Mouse (Mus musculus) midbrain, embryonic 13.5 days (tissue): Measurements from ENCODE around the gene Gm5868. TPM values are rescaled to one million over a fixed set of nuclear protein-coding genes. Genes with fewer than 3 reads are reported as not detected.
"Not testable (repeated sequence)": the region's sequence is repeated elsewhere in the genome, so short reads cannot be mapped to it uniquely, and the experiment has no call there.

Experiments
- ATAC-seq: fragments of 200-750 bp; cut with Nextera tagmentation; 2 replicates; pipeline ENCODE4 v1.8.0; 2017; ENCODE audit warnings: mild to moderate bottlenecking, moderate TSS enrichment, moderate library complexity
- H3K27ac ChIP-seq: fragments of 300-500 bp; sonication (generic); 2 replicates; pipeline ENCODE4 v1.5.1; 2015; ENCODE audit warnings: inconsistent platforms, mild to moderate bottlenecking, moderate library complexity
- H3K27me3 ChIP-seq: fragments of 300-500 bp; sonication (generic); 2 replicates; pipeline ENCODE4 v1.6.1; 2015; ENCODE audit warnings: mild to moderate bottlenecking, inconsistent platforms
- H3K36me3 ChIP-seq: fragments of 300-500 bp; sonication (generic); 2 replicates; pipeline ENCODE4 v1.6.1; 2015; ENCODE audit warnings: mild to moderate bottlenecking, inconsistent platforms
- H3K4me1 ChIP-seq: fragments of 300-500 bp; sonication (generic); replicated peaks from 2 replicates; pipeline ENCODE4 v1.6.1; 2015; ENCODE audit warnings: inconsistent platforms
- H3K4me2 ChIP-seq: fragments of 300-500 bp; sonication (generic); replicated peaks from 2 replicates; pipeline ENCODE4 v1.6.1; 2015; ENCODE audit warnings: moderate library complexity, mild to moderate bottlenecking, inconsistent platforms
- H3K4me3 ChIP-seq: fragments of 300-500 bp; sonication (generic); replicated peaks from 2 replicates; pipeline ENCODE4 v1.5.1; 2015; ENCODE audit warnings: mild to moderate bottlenecking, inconsistent platforms
- H3K9ac ChIP-seq: fragments of 300-500 bp; sonication (generic); replicated peaks from 2 replicates; pipeline ENCODE4 v1.6.1; 2015; ENCODE audit warnings: mild to moderate bottlenecking, inconsistent platforms
- H3K9me3 ChIP-seq: fragments of 300-500 bp; sonication (generic); 2 replicates; pipeline ENCODE4 v1.6.1; 2016; ENCODE audit warnings: mild to moderate bottlenecking, inconsistent platforms
- WGBS: fragments of 180-500 bp; shearing (Covaris S2); methylation state at CpG from one replicate; pipeline ENCODE4 v1.1.7; 2015; 5-methylcytosine and 5-hydroxymethylcytosine counted together
- polyA plus RNA-seq: library from polyadenylated mRNA; unstranded; fragments of >200 nt; fragmentation: Nextera tagmentation; extraction: Ambion mirVana; gene quantifications from 2 replicates; pipeline ENCODE4 v1.2.1, GENCODE M21; 2015

Gene Gm5868
- polyA plus RNA-seq: 5.9 and 6.8 TPM in 2 replicates

DNA sequence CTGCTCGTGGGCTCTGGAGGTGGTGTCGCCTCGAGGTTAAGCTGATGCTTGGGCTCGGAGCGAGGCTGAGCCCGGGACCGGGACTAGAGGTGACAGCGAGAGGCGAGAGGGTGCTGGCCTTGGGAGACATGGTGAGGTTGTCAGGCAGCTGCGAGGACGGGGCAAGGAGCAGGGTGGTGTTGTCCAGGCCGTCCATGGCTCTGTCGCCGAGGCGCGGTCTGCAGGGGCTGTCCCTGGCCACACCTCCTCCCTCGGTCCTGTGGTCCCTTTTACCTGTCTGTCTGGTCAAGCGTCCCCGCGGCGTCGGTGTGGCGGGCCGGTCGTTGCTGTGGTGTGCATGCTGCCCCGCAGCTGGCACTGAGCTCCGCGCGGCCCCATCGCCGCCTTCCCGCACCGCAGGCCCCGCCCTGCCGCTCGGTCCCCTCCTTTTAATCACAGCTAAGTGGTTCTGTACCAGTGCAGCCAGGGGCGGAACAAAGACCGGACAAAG lies at the start of gene Gm5868:
Gene Gm5868 (minus strand): TSS at position 360 of the 490 bp plus-strand sequence.
- H3K4me1 ChIP-seq: peaks cover 8% of the 10 kb centered on the region
- 2% methylated on average over 38 of the region's 38 CpGs for WGBS

DNA sequence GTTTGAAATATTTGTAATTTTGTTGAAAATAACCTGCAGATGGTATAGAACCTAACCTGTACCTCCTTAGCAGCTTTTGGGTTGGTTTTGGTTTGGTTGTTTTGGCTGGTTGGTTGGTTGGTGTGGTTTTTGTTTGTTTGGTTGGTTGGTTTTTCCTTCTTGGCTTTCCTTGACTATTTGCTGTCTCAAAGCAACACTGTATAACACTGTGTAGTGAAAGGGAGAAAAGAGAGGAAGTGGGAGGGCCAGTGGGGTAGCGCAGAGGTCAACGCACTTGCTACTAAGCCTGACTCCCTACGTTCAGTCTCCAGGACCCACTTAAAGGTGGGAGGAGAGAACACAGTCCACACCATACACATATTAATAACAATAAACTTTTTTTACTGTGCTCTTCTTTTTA lies 49.2 kb upstream of the Gm5868 start:
- no peak overlapping the region for H3K9ac ChIP-seq
- H3K9me3 ChIP-seq: no peaks in the 10 kb centered on the region
- 94% methylated on average over 3 of the region's 3 CpGs for WGBS
- H3K4me1 ChIP-seq: no peaks in the 10 kb centered on the region
- H3K27ac ChIP-seq: no peak overlapping the region
- no peak overlapping the region for H3K4me2 ChIP-seq
- ATAC-seq: no peak
- H3K27me3 ChIP-seq: no peaks in the 10 kb centered on the region
- no peak overlapping the region for H3K4me3 ChIP-seq
- H3K36me3 ChIP-seq: no peaks in the 10 kb centered on the region

More for the DNA sequence above, at the start of gene Gm5868:
- Histone ChIP-seq H3K36me3 (no peaks in the 10 kb centered on the region), H3K9ac (peak within 1 kb of the TSS; percentile 55), H3K27me3 (peaks cover 13% of the 10 kb centered on the region), H3K9me3 (no peaks in the 10 kb centered on the region), H3K27ac (no peak within 1 kb of the TSS), H3K4me2 (peak within 1 kb of the TSS; percentile 64), H3K4me3 (peak within 1 kb of the TSS; percentile 45)
- peak; percentile 89 for ATAC-seq

DNA sequence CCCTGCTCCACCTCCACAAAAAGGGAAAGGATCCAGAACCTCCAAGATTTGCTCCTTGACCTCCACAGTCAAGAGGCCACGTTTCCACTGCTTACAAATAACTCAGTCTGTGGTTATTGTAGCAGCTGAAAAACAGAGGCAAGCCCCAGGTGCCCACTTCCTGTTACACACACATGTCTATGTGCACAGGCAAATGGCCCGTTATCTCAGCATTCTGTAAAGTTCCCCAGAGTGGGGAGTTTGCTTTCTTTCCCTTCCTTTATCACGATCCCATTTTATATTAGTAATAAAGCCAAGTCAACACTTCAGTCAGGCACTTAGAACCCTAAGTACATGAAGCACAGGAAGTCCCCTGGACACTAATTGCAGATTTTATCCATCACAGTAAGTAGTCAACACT lies 48.8 kb upstream of the Gm5868 start:
- H3K4me1 ChIP-seq: no peaks in the 10 kb centered on the region
- WGBS: 76% methylated on average over 3 of the region's 3 CpGs
- ATAC-seq: no peak

DNA sequence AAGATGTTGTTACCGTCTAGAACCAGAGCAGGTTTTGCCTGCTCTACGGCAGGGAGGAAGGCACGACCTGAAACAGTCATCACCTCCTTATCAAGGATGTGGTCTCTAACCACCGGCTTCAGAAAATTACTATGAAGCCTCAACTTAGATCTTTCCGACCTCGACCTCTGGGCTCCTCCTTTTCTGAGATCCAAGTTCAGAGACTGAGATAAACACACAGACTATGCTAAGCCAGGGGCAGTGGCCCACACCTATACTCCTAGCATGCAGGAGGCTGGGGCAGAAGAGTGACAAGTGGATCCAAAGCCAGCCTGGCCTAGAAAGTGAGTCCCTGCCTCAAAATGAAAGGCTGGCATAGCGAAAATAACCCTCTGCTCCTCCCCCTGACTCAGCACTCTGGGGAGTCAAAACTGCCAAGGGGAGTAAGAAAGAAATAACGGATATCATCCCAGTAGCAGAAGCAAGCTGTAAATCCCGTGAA lies 47.5 kb upstream of the Gm5868 start:
- Histone ChIP-seq H3K27ac (no peak overlapping the region), H3K27me3 (no peaks in the 10 kb centered on the region), H3K9ac (no peak overlapping the region), H3K9me3 (no peaks in the 10 kb centered on the region), H3K4me3 (no peak overlapping the region), H3K4me1 (no peaks in the 10 kb centered on the region), H3K36me3 (no peaks in the 10 kb centered on the region), H3K4me2 (no peak overlapping the region)
- no peak for ATAC-seq
- WGBS: 86% methylated on average over 9 of the region's 9 CpGs

More for the DNA sequence above, 48.8 kb upstream of the Gm5868 start:
- H3K27ac ChIP-seq: no peak overlapping the region
- H3K27me3 ChIP-seq: no peaks in the 10 kb centered on the region
- no peak overlapping the region for H3K9ac ChIP-seq
- no peak overlapping the region for H3K4me3 ChIP-seq
- H3K9me3 ChIP-seq: no peaks in the 10 kb centered on the region
- no peak overlapping the region for H3K4me2 ChIP-seq
- no peaks in the 10 kb centered on the region for H3K36me3 ChIP-seq

DNA sequence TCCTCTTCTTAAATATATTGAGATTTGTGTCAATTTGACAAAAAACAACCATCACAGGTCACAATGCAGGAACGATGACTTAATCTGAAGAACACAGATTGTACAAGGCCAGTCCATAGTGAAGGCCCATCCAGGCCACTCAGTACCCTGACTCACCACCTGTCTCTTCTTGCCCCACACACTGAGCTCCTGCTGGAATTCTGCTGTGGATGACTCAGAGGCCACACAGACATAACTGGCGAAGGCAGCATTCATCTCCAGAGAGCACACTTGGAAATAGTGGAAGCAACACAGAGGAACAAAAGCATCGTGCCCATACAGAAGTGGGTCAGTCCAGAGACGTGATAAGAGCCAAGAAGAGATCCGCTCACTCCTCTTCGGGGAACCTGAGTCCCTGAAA lies 42.7 kb upstream of the Gm5868 start:
- Histone ChIP-seq H3K9me3 (no peaks in the 10 kb centered on the region), H3K4me2 (no peak overlapping the region), H3K27ac (no peak overlapping the region), H3K4me1 (no peaks in the 10 kb centered on the region), H3K27me3 (no peaks in the 10 kb centered on the region), H3K36me3 (no peaks in the 10 kb centered on the region), H3K4me3 (no peak overlapping the region), H3K9ac (no peak overlapping the region)
- 92% methylated on average over 6 of the region's 6 CpGs for WGBS
- no peak for ATAC-seq

DNA sequence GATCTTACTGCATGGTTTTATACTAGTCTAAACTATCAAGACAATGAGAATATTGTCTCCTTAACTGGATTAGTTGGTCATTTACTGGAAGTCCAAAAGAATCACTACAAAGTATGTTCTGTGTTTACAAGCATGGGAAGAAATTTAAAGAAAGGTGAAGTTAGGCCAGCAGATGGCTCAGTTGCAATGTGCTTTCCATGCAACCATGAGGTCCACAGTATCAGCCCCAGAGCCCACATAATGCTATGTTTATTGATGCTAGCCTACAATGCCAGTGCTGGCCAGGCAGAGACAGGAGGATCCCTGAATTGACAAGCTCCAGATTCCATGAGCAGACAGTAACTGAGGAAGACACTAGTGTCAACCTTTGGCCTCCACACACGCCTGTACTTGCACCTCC lies 33.7 kb upstream of the Gm5868 start:
- no peaks in the 10 kb centered on the region for H3K27me3 ChIP-seq
- H3K4me2 ChIP-seq: no peak overlapping the region
- no peaks in the 10 kb centered on the region for H3K36me3 ChIP-seq
- ATAC-seq: no peak
- H3K4me3 ChIP-seq: no peak overlapping the region
- 86% methylated on average over 1 of the region's 1 CpGs for WGBS
- H3K4me1 ChIP-seq: no peaks in the 10 kb centered on the region
- H3K9ac ChIP-seq: no peak overlapping the region
- H3K27ac ChIP-seq: no peak overlapping the region
- H3K9me3 ChIP-seq: no peaks in the 10 kb centered on the region

DNA sequence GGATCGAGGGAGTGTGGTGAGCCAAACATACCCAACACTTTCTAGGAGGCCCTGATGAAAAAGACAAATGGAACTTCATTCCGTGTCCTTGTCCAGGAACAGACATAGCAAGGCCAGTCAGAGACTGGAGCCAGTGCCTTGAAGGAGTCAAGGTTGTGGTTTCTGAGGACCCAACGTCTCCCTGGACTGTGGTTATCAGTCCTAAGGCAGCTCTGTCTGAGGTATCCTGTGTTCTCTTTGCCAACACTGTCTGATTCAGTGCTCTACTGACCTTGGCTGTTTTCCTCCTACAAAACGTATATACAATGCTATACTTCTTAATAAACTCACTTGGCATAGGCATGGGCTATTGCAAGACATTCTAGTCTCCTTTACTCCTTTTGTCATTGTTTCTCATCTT lies 30.1 kb upstream of the Gm5868 start:
- Histone ChIP-seq H3K27me3 (no peaks in the 10 kb centered on the region), H3K4me1 (no peaks in the 10 kb centered on the region), H3K4me2 (no peak overlapping the region), H3K9ac (no peak overlapping the region), H3K27ac (no peak overlapping the region), H3K9me3 (no peaks in the 10 kb centered on the region), H3K36me3 (no peaks in the 10 kb centered on the region), H3K4me3 (no peak overlapping the region)
- no peak for ATAC-seq
- 87% methylated on average over 4 of the region's 4 CpGs for WGBS

DNA sequence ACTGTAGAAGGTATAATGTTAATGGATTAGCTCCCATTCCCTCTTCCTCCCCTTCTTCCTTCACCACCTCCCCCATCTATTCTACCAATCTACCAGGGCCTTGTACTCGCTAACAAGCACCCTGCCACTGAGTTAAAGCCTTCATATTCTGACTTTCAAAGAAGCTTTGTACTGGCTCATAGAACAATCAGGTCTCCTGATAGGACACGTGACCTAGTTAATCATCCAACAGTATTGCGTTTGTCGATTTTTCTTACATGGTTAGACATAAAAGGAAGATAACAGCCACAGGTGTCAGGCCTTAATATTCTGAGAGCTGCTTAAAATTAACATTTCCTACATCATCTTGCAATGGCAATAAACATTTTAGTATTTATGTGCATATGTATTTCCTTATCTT lies 15.8 kb upstream of the Gm5868 start:
- 87% methylated on average over 4 of the region's 4 CpGs for WGBS
- Histone ChIP-seq H3K4me3 (no peak overlapping the region), H3K36me3 (no peaks in the 10 kb centered on the region), H3K27ac (no peak overlapping the region), H3K27me3 (no peaks in the 10 kb centered on the region), H3K4me2 (no peak overlapping the region), H3K9me3 (no peaks in the 10 kb centered on the region), H3K9ac (no peak overlapping the region), H3K4me1 (no peaks in the 10 kb centered on the region)
- no peak for ATAC-seq

DNA sequence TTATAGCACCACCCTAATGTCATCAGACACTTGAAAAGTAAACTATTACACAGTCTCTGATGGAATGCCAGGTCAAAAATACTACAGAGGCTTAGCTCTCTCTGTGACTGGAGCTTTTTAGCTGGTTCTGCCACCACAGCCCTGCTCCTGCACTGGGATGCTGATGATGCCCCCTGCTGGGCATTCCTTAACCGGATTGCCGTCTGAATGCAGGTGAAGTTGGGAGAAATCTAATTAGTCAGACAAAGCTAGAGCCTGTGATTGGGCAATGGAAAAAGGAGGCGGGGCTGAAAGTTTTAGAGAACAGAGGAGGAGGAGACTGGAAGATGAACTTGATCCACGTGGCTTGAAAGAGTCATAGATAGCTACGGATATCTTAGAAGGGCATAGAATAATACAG lies 13.7 kb upstream of the Gm5868 start:
- Histone ChIP-seq H3K27me3 (no peaks in the 10 kb centered on the region), H3K4me1 (no peaks in the 10 kb centered on the region), H3K4me2 (no peak overlapping the region), H3K9ac (no peak overlapping the region), H3K4me3 (no peak overlapping the region), H3K36me3 (no peaks in the 10 kb centered on the region), H3K9me3 (no peaks in the 10 kb centered on the region), H3K27ac (no peak overlapping the region)
- WGBS: 8% methylated on average over 5 of the region's 5 CpGs
- ATAC-seq: 0 out of 2 replicates have a peak, but pooled peaks have one; percentile 24

DNA sequence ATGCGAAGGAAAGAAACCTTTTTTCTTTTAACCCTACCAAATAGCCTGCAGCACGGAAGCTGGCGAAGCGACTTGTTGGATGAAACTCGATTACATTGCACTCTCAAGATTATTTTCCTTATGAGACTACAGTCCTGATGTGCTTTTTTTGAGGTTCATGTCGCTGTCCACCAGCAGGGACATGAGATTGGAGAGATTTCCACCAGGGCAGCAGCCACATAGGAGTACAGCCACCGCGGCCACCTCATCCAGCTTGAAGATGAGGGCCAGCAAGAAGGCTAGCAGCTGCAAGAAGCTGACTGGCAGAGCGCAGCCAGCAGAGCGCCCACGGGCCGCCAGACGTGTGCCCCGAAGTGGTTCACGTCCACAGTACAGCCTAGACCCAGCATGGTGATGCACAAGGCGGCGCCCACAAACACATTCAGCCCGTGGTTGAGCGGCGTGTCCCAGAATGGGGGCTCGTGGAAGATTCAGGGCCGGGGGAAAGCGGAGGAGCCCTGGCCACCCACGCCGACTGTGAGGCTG lies 622 bp downstream of the Gm5868 start:
- ATAC-seq: peak; percentile 83
- H3K4me1 ChIP-seq, H3K9me3 ChIP-seq, H3K27ac ChIP-seq, H3K36me3 ChIP-seq: not testable (repeated sequence)
- peak overlapping the region; percentile 55 for H3K9ac ChIP-seq
- WGBS: 44% methylated on average over 25 of the region's 25 CpGs
- H3K4me3 ChIP-seq: peak overlapping the region; percentile 45
- H3K27me3 ChIP-seq: peaks cover 13% of the 10 kb centered on the region
- H3K4me2 ChIP-seq: peak overlapping the region; percentile 64

DNA sequence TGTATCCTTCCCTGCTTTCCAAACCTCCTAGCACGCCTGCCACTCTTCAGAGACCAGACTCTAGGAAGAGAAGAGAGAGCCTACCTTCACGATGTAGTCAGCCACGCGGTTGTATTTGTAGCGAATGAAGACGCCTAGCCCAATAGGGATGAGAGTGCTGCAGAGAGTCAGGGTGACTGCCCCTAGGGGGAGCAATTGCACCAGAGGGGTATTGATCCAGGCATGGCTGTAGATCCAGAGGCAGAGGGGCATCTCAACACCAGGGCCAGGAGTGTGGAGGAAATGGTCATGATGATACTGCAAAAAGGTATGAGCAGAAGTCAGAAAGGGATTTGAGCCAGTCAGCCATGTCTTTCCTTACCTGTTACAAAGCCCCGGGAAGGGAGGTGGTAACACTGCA lies 1.2 kb downstream of the Gm5868 start:
- 50% methylated on average over 7 of the region's 7 CpGs for WGBS
- not testable (repeated sequence) for H3K4me1 ChIP-seq, H3K4me2 ChIP-seq, H3K27ac ChIP-seq, H3K36me3 ChIP-seq, H3K9me3 ChIP-seq, H3K9ac ChIP-seq, ATAC-seq, H3K4me3 ChIP-seq
- peaks cover 13% of the 10 kb centered on the region for H3K27me3 ChIP-seq

DNA sequence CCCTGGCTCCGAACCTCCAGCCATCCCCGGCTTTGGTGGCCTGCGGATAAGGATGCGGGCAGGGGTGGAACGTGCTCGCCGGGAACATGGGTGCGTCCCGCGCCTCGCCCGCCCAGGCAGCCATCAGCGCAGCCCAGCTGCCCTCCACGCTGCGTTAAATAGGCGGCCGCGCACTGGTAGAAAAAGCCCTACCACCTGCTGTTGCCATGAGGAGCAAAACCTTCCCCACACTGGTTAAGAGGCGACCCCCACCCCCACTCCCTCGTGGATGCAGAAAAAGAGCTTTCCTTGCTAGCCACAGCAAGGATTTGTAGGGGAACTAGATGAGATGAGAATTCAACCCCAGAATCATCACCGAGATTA lies 6.4 kb downstream of the Gm5868 start, which contains the start of gene Zar1:
Gene Zar1 (minus strand): TSS at position 285 of the 363 bp plus-strand sequence.
- not testable (repeated sequence) for H3K27me3 ChIP-seq, H3K4me1 ChIP-seq, H3K9me3 ChIP-seq, H3K27ac ChIP-seq, H3K36me3 ChIP-seq
- 7% methylated on average over 15 of the region's 21 CpGs for WGBS
- peak within 1 kb of the TSS; percentile 48 for H3K4me3 ChIP-seq
- peak within 1 kb of the TSS; percentile 75 for H3K4me2 ChIP-seq
- peak; percentile 76 for ATAC-seq
- H3K9ac ChIP-seq: peak within 1 kb of the TSS; percentile 68
